Mouse (Mus musculus) MEL-GATA-1-ER (cell line): Measurements from ENCODE around the gene Olfr462.

Experiments used
- DNase-seq: peaks from one replicate; pipeline ENCODE4 v3.0.0-alpha.2; 2012; ENCODE audit warnings: low read depth; ENCODE audit errors: extremely low read depth

Gene Olfr462

DNA sequence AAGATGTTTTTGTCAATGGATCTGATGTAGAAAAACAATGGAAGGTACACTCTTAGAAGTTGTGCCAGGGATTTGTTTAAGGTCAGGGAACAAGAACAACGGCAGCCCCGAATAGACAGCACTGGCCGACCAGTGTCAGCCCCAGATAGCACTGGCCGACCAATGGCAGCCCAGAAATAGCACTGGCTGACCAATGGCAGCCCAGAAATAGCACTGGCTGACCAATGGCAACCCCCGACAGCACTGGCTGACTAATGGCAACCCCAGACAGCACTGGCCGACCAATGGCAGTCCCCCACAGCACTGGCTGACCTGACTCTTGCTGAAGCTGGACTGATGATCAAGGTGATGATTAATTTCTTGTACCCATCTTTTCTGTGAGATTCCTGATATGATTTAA lies 44.2 kb downstream of the Olfr462 start:
- no peak for DNase-seq

DNA sequence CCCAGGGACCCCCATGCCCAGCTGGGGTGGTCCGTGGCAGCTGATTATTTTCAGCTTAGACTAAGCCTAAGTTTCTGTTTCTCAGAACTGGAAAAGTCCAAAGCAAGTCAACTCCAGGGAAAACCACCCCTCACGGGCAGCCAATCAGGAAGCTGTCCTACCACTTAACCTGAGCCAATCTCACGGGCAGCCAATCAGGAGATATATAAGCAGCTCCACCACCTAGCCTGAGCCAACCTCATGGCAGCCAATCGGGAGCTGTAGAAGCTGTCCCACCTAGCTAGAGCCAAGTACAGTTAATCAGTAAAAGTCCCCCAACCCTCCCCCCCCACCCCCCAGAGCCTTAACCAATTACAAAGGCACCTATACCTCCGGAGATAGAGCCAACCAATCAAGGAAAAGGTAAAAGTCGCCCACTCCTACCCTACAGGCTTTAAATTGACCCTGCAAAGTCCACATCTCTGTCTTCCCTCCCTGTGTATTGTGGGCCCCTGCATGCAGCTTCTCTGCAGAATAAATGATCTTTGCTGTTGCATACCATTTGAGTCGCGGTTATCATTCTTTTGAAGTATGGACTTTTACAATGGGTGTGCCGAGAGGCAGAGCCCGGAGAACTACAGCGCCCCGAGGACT lies 45.0 kb downstream of the Olfr462 start:
- DNase-seq = no peak

DNA sequence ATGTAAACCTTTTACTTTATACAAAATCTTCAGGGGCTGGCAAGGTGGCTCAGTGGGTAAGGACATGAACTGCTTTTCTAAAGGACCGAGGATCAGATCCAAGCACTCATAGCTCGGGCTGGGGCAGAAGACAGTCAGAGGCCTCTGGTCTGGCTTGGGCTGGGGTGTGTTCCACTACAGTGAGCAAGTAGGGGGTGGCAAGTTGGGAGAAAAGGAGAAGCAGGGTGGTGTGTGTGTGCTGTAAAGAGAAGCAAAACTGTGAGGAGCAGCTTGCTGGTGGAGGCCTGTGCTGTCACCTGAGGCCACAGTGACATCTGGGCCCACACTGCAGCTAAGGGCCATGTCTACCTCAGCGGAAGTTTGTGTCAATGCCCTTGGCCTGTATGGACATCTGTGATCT lies 50.6 kb downstream of the Olfr462 start:
- no peak for DNase-seq

DNA sequence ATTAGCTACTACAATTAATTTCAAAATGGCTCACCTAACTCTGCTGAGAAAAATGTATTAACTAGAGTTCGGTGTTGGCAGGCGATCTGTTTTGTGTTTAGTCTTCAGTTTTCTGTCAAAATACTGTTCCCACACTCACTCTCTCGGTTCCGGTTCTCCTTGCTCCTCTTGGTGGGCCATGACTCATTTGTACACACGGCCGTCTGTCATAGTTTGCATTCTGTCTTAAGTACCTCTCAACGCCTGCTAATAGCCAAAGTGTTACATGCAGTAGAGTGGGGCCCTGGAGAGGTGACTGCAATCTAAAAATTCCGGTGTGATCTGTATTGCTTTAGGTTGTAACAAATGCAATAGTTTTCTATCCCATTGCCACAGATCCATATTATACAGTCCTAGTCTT lies 51.4 kb downstream of the Olfr462 start:
- no peak for DNase-seq
